Mouse (Mus musculus): ENCODE data around the gene Sgpp2.

Gene Sgpp2

DNA sequence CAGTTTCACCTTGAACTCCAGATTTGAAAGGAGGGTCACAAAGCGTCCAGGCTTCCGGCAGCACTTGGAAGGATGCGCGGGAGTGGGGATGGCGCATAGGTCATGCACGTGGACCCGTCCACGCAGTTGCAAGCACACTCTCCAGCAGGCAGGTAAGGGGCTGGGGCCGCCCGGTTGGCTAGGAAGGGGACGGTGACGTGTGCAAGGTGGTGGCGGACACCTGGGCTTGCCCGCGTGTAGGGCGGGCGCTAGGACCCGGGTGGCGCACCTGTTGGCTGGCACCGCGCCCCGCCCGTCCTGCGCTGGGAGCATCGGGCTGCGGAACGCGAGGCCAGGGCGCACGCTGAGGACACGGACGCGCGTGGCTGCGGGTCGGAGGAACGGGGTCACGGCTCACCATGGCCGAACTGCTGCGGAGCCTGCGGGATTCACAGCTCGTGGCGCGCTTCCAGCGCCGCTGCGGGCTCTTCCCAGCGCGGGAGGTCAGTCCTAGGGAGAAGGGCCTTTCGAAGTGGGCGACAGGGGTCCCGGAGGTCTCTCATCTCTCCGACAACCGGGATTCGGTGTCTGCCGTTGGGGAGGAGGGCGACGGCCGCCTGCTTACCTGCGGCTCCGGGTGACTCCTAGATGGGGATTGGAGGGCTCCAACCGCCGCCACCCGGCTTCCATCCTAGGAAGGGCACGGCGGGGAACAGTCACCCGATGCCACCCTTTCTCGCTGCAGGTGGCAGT is at the start of gene Sgpp2:
TSS of gene Sgpp2 (plus strand) at position 325 of the 732 bp plus-strand sequence.
- peak; percentile 43 for DNase-seq (ENCODE audit: low read depth, low spot score)

DNA sequence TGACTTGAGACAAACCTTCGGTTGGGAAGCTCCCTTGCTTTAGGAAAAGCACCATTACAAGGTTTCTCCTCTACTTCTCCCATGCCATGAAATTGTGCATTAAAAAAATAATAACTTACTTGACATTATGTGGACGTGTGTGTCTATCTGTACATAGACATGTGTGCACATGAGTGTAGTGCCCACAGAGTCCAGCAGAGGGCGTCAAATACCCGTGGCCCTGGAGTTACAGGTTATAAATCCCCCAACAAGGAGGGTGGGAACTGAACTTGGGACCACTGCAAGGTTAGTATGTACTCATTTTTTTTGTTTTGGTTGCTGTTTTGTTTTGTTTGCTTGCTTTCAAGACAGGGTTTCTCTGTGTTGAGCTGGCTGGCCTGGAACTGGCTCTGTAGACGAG is 42.6 kb upstream of the Sgpp2 start:
- peak; percentile 59 for DNase-seq (ENCODE audit: low read depth, low spot score)

DNA sequence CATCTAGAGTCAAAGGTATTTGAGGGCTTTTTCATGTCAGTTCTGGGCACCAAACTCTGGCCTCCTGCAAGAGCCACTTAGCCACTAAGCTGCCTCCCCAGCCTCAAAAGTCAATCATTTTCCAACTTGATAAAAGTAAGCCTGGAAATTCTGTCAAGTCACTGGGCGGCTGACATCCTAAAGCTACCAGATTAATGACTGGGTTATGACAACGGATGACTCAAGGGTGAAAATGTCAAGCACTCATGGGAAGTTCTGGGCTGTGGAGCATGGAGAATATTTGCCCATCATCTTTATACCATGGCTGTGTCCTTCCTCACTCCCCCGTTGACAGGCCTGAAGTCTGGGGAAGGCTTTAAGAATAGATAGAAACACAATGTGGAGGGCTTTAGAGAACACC is 37.2 kb upstream of the Sgpp2 start:
- DNase-seq (ENCODE audit: low read depth, low spot score): no peak

DNA sequence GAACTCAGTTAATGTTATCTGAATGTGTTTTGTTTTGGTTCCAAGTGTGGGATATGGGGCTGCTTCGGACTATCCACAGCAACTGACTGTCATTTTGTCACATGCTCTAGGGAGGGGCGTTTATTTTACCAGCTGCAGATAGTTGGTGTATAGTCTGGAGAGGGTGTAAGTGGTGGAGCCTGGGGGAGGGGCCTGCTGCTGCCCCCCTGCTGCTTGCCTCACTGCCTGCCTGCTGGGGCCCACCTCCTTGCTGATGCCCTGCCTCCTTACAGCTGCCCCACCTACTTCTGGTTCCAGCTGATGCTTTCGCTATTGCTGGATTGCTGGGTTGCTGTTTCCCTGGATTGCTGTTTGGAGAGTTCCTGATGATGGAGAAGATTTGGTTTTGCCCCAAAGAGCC is 31.0 kb upstream of the Sgpp2 start:
- peak; percentile 47 for DNase-seq (ENCODE audit: low read depth, low spot score)

DNA sequence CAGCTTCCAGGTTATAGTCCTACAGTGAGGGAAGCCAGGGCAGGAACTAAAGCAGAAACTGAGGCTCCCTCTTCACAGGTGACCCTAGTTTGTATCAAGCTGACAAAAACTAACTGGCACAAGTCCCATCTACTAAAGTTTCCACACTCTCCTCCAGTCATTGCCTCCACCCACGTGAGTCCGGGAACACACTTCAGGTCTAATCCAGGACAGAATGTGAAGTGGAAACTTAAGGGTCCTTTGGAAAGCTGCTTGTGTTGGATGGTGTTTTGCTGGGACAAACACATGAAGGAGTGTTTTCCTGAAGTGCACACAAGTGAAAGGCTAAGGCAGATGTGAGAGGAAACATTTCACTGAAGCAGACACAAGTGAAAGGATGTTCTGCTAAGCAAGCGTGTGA is 17.7 kb upstream of the Sgpp2 start:
- DNase-seq (ENCODE audit: low read depth, low spot score): no peak

DNA sequence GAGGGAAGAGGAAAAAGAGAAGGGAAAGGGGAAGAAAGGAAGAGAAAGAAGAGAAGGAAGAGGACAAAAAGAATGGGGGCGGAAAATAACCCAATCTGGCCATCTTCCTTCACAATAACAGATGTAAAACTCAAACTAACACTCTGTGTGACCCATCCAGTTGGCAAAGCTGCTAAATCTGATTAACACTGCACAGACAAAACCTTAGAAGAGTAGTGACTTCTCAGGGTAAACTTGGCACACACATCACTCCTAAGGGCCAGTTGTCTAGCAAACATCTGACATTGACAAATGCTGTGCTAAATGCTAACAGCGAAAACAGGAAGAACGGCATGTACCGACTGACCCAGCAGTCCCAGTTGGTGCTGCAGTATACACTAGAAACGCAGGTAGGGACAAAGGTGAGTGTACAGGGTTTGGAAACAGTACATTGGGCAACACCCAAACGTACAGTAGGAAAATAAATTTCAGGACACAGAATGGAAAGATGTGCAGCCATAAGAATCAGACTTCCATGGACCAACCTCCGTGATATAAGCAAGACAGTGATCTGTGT is 10.4 kb upstream of the Sgpp2 start:
- no peak for DNase-seq (ENCODE audit: low read depth, low spot score)

DNA sequence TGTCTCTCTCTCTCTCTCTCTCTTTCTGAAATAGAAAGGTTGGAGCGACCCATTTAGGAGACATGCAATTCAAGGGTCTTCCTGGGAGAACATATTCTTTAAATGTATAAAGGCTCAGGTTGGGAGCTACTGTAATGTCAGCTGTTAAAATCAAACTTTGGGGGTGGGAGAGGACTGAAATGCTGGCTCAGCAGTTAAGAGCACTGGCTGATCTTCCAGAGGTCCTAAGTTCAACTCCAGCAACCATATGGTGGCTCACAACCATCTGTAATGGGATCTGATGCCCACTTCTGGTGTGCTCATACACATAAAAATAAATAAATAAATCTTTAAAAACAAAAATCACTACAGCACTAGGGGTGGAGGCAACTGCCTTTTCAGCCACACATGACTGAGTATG is 1.5 kb upstream of the Sgpp2 start:
- DNase-seq (ENCODE audit: low read depth, low spot score): no peak

DNA sequence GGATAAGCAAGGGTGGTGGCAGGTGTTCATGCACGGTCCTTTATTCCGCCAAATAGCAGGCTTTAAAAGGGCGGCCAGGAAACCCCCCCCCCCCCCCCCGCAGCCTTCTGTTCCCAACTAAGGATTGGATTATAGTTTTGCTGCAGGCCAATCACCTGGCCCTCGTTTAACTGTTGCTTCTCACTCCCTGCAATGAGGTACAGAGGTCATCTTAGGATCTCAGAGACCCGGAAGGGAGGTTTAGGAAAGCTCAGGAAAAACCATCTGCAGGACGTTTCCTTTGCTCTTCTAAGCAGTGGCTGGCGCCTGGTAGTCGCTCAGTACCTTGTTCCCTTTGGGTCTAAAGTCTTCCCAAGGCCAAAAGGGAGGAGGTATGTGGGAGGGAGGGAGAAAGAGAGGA is 865 bp upstream of the Sgpp2 start:
- DNase-seq (ENCODE audit: low read depth, low spot score): peak; percentile 9

DNA sequence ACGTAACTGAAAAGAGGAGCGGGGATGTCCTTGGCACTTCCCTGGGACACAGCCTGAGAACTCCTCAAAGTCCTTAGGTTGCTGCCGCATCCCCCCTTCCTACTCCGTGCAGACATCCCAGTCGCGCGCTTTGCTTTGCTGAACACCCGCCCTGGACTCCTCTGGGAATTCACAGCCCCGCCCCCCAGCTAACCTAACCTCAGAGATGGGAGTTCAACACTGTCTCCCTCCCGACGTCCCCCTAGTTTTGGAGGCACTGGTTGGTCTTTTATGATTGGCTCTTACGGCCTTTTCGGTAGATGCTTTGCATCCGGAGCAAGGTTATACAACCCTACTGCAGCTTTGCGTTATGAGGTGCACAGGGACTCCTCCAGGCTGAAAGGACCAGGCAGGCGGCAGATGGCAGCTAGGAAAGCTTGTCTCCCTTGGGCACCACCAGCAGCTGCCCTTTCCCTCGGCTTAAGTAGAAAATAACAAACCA is 756 bp downstream of the Sgpp2 start:
- peak; percentile 85 for DNase-seq (ENCODE audit: low read depth, low spot score)

DNA sequence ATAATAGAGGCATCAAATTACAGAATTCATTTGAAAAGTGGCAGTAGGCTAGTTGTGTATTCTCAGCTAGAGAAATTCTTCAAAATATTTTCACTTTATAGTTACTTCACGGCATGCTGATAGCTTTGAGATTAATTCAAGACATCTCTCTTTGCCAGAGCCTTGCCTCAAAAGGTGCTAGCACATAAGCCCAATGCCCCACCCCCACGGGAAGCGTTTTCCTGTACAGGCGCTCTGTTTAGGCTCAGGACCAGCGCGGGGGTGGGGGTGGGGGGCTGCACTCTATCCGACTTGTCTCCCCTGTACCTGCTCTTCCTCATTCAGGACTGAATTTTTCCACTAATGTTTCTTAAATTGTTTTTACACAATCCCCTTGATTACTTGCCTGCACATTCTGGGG is 1.3 kb downstream of the Sgpp2 start:
- peak; percentile 32 for DNase-seq (ENCODE audit: low read depth, low spot score)

DNA sequence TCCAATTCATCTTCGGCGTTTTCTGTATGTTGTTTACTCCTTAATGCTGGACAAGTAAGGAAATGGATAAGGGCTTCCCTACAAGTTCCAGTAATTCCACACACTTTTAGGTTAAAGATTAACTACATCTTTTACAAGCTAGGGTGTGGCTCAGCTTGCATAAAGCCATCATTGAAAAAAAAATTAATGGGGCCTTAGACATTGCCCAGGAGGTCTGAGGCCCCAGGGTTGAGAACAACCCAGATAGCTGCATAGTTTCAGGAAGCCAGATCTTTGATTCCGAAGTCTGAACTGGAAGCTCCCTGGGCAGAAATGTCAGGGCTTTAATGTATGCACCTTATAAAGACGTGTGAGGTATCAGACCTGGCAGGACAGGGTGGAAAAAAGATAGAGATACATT is 2.8 kb downstream of the Sgpp2 start:
- DNase-seq (ENCODE audit: low read depth, low spot score): no peak

DNA sequence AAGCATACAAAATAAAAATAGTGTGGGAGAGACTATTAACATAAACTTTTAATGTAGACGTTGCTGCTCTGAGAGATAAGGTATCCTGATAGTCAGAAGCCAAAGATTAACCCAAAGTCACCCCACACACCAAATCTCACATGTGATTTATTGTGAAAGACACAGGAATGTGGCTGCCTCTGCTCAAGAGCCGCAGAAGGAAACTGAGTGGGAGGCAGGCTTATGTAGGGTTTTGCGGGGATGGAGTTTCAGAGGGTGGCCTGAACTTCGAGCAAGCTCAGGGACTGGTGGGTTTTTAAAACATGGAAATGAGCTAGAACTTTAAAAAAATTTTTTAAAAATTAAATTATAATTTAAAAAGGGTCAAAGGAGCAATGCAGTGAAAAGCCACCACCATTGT is 3.8 kb downstream of the Sgpp2 start:
- DNase-seq (ENCODE audit: low read depth, low spot score): no peak

DNA sequence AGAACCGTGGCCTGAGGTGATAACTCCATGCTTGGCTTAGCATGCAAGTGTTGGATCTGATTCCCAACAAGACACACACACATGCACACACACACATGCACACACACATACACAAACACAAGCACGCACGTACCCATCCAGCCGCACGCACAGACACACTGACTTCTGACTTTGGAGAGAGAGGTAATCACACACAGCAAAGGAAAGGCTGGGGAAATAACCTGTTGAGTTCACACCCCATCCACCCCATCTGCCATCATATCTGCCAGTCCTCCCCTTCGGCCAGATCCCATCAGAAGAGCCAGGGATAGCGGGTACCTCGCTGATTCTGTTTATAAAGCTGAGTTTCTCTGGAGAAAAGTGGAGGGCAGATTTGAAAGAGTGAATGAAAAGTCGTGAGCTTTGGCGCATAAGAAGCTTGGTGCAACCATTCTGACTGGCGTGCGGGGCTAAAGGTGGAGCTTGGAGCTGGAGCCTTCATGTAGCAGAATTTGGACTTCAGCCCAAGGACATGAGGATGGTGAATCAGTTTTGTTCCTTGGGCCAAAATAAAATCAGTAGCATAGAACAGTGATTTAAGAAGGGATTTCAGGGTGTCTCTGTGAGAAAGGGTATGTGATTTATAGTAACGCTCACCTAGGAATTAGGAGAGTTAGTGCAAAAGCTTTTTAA is 8.1 kb downstream of the Sgpp2 start:
- DNase-seq (ENCODE audit: low read depth, low spot score): no peak

DNA sequence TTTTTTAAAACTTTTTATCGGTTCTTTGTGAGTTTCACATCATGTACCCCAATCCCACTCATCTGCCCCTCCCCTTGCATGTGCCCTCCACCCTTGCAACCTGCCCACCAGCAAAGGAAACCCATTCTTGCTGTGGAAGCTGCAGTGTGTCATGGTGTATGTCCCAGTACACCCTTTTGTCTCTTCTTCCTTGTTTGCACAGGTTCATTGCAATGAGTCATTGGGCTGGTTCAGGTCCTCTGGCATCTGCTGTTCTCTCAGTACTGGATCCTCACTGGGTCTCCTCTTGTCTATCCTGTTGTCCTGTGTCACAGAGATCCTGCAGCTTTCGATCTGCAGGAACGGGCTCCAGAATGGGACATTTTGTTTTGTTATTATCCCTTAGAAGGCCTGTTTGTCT is 10.1 kb downstream of the Sgpp2 start:
- DNase-seq (ENCODE audit: low read depth, low spot score): no peak

DNA sequence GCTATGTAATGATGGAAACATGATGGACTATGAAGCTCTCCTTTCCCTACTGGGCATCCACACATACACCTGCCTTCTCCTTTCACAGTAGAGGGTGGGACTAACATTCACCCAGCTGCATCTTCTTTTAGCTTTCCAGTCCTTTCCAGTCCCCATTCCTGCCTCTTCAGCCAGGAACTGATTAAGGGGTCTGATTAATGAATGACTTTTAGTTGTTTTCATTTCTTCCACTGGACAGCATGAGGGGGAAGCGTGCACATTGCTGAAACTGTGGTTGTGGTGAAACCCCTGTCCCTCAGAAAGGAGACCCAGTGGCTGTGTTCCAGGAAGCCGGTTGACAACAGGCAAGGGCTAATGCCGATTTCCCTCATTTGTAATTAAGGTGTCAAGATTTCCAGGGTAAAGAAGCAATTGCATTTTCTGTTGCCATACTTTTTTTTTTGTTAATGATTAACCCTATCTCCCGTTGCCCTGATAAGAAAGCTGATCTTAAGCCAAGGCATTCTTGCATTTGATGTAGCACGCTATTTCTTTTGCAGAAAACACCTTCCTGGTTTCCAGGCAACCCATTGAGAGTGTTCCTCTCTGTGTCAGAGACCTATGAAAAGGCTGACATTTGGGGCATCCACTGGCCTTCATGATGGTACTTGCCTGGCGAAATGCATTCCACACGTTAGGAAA is 12.1 kb downstream of the Sgpp2 start:
- DNase-seq (ENCODE audit: low read depth, low spot score): no peak

DNA sequence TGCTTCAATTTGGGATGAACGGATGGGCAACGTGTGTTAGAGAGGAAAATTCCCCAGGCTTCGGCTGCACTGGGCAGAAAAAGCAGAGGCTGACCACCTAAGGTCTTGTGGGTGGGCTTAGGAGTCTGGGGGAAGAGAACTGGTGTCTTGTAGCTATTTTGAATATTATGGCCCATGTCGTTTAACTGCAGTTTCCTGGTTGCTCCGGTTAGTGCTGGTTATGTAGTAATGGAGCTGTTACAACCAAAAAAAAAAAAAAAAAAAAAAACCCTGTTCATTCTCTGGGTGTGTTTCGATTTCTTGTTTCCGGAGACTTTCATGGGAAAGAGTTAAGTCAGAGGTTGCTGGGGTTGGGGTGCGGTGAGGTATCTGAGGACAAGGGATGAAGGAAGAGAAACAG is 12.7 kb downstream of the Sgpp2 start:
- no peak for DNase-seq (ENCODE audit: low read depth, low spot score)

DNA sequence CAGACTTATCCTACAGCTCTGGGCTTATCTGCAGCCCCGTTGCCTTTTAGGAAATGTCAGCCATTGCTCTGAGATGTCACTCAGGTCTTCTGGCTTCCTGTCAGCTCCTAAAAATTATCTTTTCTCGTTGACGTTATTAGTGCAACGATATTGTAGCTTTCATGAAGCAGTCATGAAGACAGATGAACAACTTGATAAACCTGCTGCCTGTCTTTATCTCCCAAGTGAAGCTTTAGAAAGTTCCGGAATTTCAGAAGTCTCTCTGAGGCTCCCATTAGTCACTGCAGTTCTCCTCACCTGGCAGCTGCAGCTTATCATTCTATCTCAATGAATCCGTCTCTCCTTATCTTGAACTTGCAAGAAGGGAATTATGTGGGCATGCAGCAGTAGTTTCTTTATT is 13.9 kb downstream of the Sgpp2 start:
- DNase-seq (ENCODE audit: low read depth, low spot score): no peak

DNA sequence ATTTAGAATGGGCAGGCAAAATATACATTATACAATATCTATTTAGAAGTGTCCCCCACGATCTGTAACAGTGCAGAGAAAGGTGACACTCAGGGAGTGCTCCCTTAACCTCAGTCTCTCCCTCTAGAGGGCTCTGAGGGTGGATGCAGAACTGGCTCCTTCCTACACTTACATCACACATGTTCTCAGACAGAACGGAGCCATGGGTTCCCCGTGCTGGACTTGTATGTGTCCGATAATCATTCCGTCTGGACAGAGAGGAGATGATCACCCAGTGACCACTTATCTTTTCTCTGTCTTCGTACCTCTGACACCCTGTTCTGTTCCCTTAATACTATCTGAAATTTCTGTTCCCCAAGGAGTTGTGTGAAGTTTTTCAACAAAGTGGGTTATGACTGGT is 15.7 kb downstream of the Sgpp2 start:
- DNase-seq (ENCODE audit: low read depth, low spot score): no peak

DNA sequence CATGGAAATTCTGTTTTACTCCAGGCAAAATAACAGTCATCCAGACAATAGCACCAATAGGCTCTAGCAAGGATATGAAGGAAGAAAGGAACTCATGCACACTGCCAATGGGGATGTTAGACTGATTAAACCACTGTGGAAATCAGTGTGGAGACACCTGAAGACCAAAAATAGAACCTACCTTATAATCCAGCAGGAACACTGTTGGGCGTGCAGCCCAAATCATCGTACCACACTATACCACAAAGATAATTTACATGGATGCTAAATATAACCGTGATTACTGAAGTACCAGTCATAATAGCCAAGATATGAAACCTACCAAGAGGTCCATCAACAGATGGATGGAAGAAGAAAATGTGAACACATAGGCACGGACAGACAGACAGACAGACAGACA is 18.5 kb downstream of the Sgpp2 start:
- DNase-seq (ENCODE audit: low read depth, low spot score): no peak

DNA sequence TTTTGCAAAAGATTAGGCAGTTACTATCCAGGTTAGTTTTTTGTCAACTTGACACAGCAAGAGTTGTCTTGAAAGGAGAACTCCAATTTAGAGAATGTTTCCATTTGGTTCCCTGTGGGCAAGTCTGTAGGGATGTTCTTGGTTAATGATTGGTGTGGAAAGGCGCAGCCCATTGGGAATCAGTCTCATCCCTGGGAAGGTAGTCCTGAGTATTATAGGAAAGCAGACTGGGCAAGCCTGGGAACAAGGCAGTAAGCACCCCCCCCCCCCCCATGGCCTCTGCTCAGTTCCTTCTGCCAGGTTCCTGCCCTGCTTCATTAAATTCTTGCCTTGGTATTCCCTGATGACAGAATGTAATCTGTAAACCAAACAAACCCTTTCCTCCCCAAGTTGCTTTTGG is 19.7 kb downstream of the Sgpp2 start:
- DNase-seq (ENCODE audit: low read depth, low spot score): no peak

DNA sequence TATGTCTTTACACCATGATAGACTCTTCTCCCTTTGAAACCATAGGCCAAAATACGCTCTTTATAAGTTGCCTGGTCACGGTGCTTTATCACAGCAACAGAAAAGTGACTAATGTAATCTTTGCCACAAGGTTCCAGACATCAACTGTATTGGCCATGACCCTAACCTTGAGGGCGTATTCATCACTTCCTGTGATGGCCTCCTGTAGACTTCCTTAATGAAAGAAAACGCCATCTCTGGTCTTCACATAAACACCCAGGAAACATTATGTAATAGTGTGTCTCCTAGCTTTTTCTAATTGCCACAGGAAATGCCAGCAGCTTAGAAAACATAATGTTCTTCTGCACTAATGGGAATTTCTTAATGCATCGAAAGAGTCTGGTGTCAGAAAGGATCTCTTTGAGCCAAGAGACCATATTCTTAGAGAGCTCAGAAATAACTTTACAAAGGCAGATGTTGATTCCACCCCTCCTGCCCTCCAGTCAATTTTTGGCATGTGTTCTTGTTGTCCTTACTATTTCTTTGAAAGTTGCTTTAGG is 20.5 kb downstream of the Sgpp2 start:
- no peak for DNase-seq (ENCODE audit: low read depth, low spot score)

DNA sequence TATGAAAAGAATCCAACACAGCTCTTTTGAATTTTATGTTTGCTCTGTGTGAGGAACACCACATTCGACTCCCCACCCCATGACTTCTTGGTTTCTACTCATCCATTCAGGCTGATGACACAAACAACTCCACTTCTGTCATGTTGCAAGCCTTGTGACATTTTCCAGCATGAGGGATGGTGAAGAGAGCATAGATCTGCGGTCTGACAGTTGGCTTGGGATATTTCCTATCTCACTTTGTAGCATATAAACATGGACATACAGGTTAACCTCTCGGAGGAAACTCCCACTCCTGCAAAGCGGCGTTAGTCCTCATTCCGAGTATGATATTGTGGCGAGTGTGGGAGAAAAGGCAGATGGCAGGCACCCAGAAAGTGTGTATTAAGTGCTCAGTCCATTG is 27.6 kb downstream of the Sgpp2 start:
- no peak for DNase-seq (ENCODE audit: low read depth, low spot score)
